Mouse (Mus musculus): ENCODE results near the gene Smap2. TPM values are rescaled to one million over a fixed set of nuclear protein-coding genes. Genes with fewer than 3 reads are reported as not detected.
A peak's percentile ranks its signal among the peaks of the same experiment; 100 is the strongest.

Gene Smap2
- polyA plus RNA-seq, 1 experiment from 2014 or later: 38.8 TPM

- Histone ChIP-seq H3K36me3 (ENCODE audit: control insufficient read depth, insufficient read depth, low read length) (no peaks in the 10 kb centered on the region), H3K4me3 (ENCODE audit: low read depth, low read length) (peak overlapping the region; percentile 86), H3K9ac (ENCODE audit: low read depth, low read length) (peak overlapping the region; percentile 90), H3K4me1 (replicated peaks; ENCODE audit: control insufficient read depth, insufficient read depth, low read length) (peaks cover 21% of the 10 kb centered on the region), H3K4me2 (peak overlapping the region; percentile 93), H3K27me3 (replicated peaks; ENCODE audit: control insufficient read depth, insufficient read depth, low read length) (no peaks in the 10 kb centered on the region), H3K27ac (ENCODE audit: low read depth, low read length) (peak overlapping the region; percentile 90), H3K9me3 (ENCODE audit: control insufficient read depth, low read length) (no peaks in the 10 kb centered on the region)
- ATAC-seq (replicated peaks; ENCODE audit: low FRiP score): no peak
- DNase-seq (ENCODE audit: low spot score): no peak
- WGBS: 22% methylated on average over 6 of the region's 6 CpGs
Observed at GRCm38 (mm10) chr4:120952163-120952562, 64.9 kb downstream of the Smap2 start.

DNA sequence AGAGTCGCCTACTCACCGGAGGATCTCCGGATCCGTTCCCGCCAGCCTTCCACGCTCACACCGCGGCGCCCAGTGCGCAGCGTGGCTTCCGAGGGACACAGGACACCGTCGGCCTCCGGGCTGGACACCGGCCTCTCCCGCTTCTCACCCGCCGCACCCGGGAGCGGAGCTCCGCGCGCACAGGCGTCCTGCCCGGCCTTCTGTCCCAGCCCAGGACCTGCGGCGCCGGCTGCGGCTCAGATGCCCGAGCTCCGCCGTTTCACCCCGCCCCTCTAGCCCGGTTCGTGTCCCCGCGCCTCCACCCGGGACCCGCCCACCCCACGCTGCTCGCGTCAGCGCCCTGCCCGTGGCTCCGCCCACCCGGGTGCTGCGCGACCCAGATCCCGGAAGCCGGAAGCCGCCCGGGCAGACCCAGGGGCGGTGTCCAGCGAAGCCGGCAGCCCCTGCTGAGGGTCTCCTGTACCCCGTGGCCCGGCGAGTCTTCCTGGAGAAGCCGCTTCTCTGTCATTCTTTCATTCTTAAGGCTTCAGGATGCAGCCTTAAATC lies 65.5 kb downstream of the Smap2 start, which contains the start of gene Zfp69:
TSS of gene Zfp69 (minus strand) at position 272 of the 546 bp plus-strand sequence.
- WGBS: 2% methylated on average over 60 of the region's 60 CpGs
- Histone ChIP-seq H3K27ac (ENCODE audit: low read depth, low read length) (peak within 1 kb of the TSS; percentile 90), H3K4me3 (ENCODE audit: low read depth, low read length) (peak within 1 kb of the TSS; percentile 86), H3K9ac (ENCODE audit: low read depth, low read length) (peak within 1 kb of the TSS; percentile 90), H3K4me1 (replicated peaks; ENCODE audit: control insufficient read depth, insufficient read depth, low read length) (peaks cover 21% of the 10 kb centered on the region), H3K27me3 (replicated peaks; ENCODE audit: control insufficient read depth, insufficient read depth, low read length) (no peaks in the 10 kb centered on the region), H3K36me3 (ENCODE audit: control insufficient read depth, insufficient read depth, low read length) (no peaks in the 10 kb centered on the region; the same call in 1 of the 2 replicates), H3K9me3 (ENCODE audit: control insufficient read depth, low read length) (no peaks in the 10 kb centered on the region), H3K4me2 (peak within 1 kb of the TSS; percentile 93)
- ATAC-seq (replicated peaks; ENCODE audit: low FRiP score) (peak; percentile 93), DNase-seq (ENCODE audit: low spot score) (peak; percentile 88)

GRCm38 (mm10) chr4:120950763-120951427 lies 66.2 kb downstream of the Smap2 start:
- ATAC-seq (replicated peaks; ENCODE audit: low FRiP score): 0 out of 2 replicates have a peak, but pooled peaks have one; percentile 7
- Histone ChIP-seq H3K9me3 (ENCODE audit: control insufficient read depth, low read length) (no peaks in the 10 kb centered on the region), H3K4me1 (replicated peaks; ENCODE audit: control insufficient read depth, insufficient read depth, low read length) (peaks cover 21% of the 10 kb centered on the region), H3K4me3 (ENCODE audit: low read depth, low read length) (peak overlapping the region; percentile 86), H3K27me3 (replicated peaks; ENCODE audit: control insufficient read depth, insufficient read depth, low read length) (no peaks in the 10 kb centered on the region), H3K27ac (ENCODE audit: low read depth, low read length) (peak overlapping the region; percentile 90), H3K36me3 (ENCODE audit: control insufficient read depth, insufficient read depth, low read length) (peaks cover 5% of the 10 kb centered on the region), H3K4me2 (peak overlapping the region; percentile 93), H3K9ac (ENCODE audit: low read depth, low read length) (peak overlapping the region; percentile 90)
- no peak for DNase-seq (ENCODE audit: low spot score)
- WGBS: 7% methylated on average over 20 of the region's 20 CpGs

- WGBS: 36% methylated on average over 3 of the region's 3 CpGs
- Histone ChIP-seq H3K9ac (ENCODE audit: low read depth, low read length) (peak overlapping the region; percentile 16; the same call in 1 of the 2 replicates), H3K9me3 (ENCODE audit: control insufficient read depth, low read length) (no peaks in the 10 kb centered on the region), H3K4me2 (peak overlapping the region; percentile 93), H3K4me1 (replicated peaks; ENCODE audit: control insufficient read depth, insufficient read depth, low read length) (peaks cover 21% of the 10 kb centered on the region), H3K4me3 (ENCODE audit: low read depth, low read length) (no peak overlapping the region), H3K36me3 (ENCODE audit: control insufficient read depth, insufficient read depth, low read length) (peaks cover 5% of the 10 kb centered on the region), H3K27me3 (replicated peaks; ENCODE audit: control insufficient read depth, insufficient read depth, low read length) (no peaks in the 10 kb centered on the region), H3K27ac (ENCODE audit: low read depth, low read length) (peak overlapping the region; percentile 25; the same call in 1 of the 2 replicates)
- DNase-seq (ENCODE audit: low spot score): no peak
- no peak for ATAC-seq (replicated peaks; ENCODE audit: low FRiP score)
Observed at GRCm38 (mm10) chr4:120948938-120949337, 68.1 kb downstream of the Smap2 start.

DNA sequence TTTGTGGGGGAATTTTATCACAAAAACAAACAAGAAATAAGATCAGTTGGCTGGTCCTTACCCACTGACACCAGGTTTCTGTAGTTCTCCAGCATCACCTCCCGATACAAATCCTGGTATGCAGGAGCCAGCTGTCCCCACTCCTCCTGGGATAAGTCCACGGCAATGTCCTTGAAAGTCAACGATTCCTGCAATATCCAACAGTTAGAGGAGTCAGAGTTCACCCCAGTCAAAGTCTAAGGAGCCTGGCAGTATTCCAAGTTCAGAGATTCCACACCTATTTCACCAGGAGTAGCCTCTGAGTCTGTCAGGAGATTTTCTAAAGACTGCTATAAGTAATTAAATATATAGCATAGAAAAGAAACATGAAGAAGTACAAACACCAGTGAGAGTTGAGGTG lies 82.0 kb downstream of the Smap2 start:
- Histone ChIP-seq H3K27me3 (replicated peaks; ENCODE audit: control insufficient read depth, insufficient read depth, low read length) (no peaks in the 10 kb centered on the region), H3K4me2 (no peak overlapping the region), H3K27ac (ENCODE audit: low read depth, low read length) (no peak overlapping the region), H3K9ac (ENCODE audit: low read depth, low read length) (no peak overlapping the region), H3K4me1 (replicated peaks; ENCODE audit: control insufficient read depth, insufficient read depth, low read length) (no peaks in the 10 kb centered on the region), H3K36me3 (ENCODE audit: control insufficient read depth, insufficient read depth, low read length) (peaks cover 14% of the 10 kb centered on the region), H3K9me3 (ENCODE audit: control insufficient read depth, low read length) (no peaks in the 10 kb centered on the region), H3K4me3 (ENCODE audit: low read depth, low read length) (no peak overlapping the region)
- DNase-seq (ENCODE audit: low spot score) (no peak), ATAC-seq (replicated peaks; ENCODE audit: low FRiP score) (no peak)
- 89% methylated on average over 3 of the region's 3 CpGs for WGBS

GRCm38 (mm10) chr4:120930736-120931135 lies 86.3 kb downstream of the Smap2 start:
- WGBS: 93% methylated on average over 18 of the region's 18 CpGs
- Histone ChIP-seq H3K4me3 (ENCODE audit: low read depth, low read length) (no peak overlapping the region), H3K27ac (ENCODE audit: low read depth, low read length) (no peak overlapping the region), H3K27me3 (replicated peaks; ENCODE audit: control insufficient read depth, insufficient read depth, low read length) (no peaks in the 10 kb centered on the region), H3K4me1 (replicated peaks; ENCODE audit: control insufficient read depth, insufficient read depth, low read length) (no peaks in the 10 kb centered on the region), H3K4me2 (no peak overlapping the region), H3K9ac (ENCODE audit: low read depth, low read length) (no peak overlapping the region), H3K9me3 (ENCODE audit: control insufficient read depth, low read length) (no peaks in the 10 kb centered on the region), H3K36me3 (ENCODE audit: control insufficient read depth, insufficient read depth, low read length) (peaks cover 14% of the 10 kb centered on the region)
- no peak for DNase-seq (ENCODE audit: low spot score)
- no peak for ATAC-seq (replicated peaks; ENCODE audit: low FRiP score)

DNA sequence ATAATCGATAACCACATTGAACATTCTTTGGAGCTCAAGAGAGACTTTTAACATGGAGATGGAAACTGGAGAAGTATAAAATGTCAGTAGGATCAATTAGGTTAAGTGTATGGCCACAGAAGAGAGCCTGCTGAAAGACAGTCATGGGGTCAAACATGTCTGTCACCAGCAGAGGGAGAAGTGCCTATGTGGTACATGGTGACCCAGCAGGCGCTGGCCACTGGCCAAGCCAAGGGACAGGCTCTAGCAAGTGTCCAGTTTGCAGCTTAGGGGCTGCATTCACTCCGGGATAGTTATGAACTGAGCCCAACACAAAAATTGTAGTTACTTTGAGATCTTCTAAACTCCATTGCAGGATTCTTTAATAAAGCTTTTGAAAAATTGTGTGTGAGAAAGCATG lies 88.4 kb downstream of the Smap2 start:
- Histone ChIP-seq H3K9ac (ENCODE audit: low read depth, low read length) (no peak overlapping the region), H3K4me2 (no peak overlapping the region), H3K27ac (ENCODE audit: low read depth, low read length) (no peak overlapping the region), H3K27me3 (replicated peaks; ENCODE audit: control insufficient read depth, insufficient read depth, low read length) (no peaks in the 10 kb centered on the region), H3K9me3 (ENCODE audit: control insufficient read depth, low read length) (no peaks in the 10 kb centered on the region), H3K4me3 (ENCODE audit: low read depth, low read length) (no peak overlapping the region), H3K4me1 (replicated peaks; ENCODE audit: control insufficient read depth, insufficient read depth, low read length) (peaks cover 2% of the 10 kb centered on the region), H3K36me3 (ENCODE audit: control insufficient read depth, insufficient read depth, low read length) (peaks cover 14% of the 10 kb centered on the region)
- WGBS: 82% methylated on average over 3 of the region's 3 CpGs
- DNase-seq (ENCODE audit: low spot score) (no peak), ATAC-seq (replicated peaks; ENCODE audit: low FRiP score) (no peak)

DNA sequence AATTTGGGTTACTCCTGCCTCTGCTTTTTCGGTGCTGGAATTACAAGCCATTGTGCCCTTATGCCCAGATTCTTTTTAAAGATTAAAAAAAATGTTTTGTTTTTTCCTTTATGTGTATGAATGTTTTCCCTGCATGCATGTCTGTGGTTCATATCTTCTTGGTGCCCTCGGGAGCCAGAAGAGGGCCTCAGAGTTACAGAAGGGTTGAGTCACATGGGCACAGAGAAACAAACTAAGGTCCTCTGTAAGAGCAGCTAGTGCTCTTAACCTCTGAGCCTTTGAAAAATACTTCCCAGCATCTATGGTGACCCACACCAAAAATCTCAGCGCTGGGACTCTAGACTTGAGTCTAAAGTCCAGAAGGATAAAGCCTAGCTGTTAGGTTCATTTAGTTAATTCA lies 91.7 kb downstream of the Smap2 start:
- H3K4me2 ChIP-seq: peak overlapping the region; percentile 72
- H3K9ac ChIP-seq (ENCODE audit: low read depth, low read length): peak overlapping the region; percentile 73
- peaks cover 16% of the 10 kb centered on the region for H3K36me3 ChIP-seq (ENCODE audit: control insufficient read depth, insufficient read depth, low read length)
- H3K27me3 ChIP-seq (replicated peaks; ENCODE audit: control insufficient read depth, insufficient read depth, low read length): no peaks in the 10 kb centered on the region
- DNase-seq (ENCODE audit: low spot score): no peak
- no peaks in the 10 kb centered on the region for H3K9me3 ChIP-seq (ENCODE audit: control insufficient read depth, low read length)
- peaks cover 2% of the 10 kb centered on the region for H3K4me1 ChIP-seq (replicated peaks; ENCODE audit: control insufficient read depth, insufficient read depth, low read length)
- H3K4me3 ChIP-seq (ENCODE audit: low read depth, low read length): peak overlapping the region; percentile 70
- peak overlapping the region; percentile 85 for H3K27ac ChIP-seq (ENCODE audit: low read depth, low read length)
- WGBS: 18% methylated on average over 3 of the region's 3 CpGs
- ATAC-seq (replicated peaks; ENCODE audit: low FRiP score): peak; percentile 78

Data from liver, embryonic 11.5 days (tissue).